Mouse (Mus musculus) CH12.LX (cell line): ENCODE data around the gene Ang4. TPM values are rescaled to one million over a fixed set of nuclear protein-coding genes. Genes with fewer than 3 reads are reported as not detected.

ENCODE experiments used
- DNase-seq: peaks from one replicate; pipeline ENCODE4 v3.0.0-alpha.2; 2013; ENCODE audit errors: extremely low read depth
- H3K27ac ChIP-seq: 2 replicates; pipeline ENCODE4 v1.5.1; 2012; ENCODE audit warnings: low read depth, mild to moderate bottlenecking, control low read depth, moderate library complexity; ENCODE audit not compliant: insufficient read depth
- H3K27me3 ChIP-seq: replicated peaks from 2 replicates; pipeline ENCODE3; 2012; ENCODE audit warnings: inconsistent platforms
- H3K36me3 ChIP-seq, 2 experiments: replicated peaks in 1 of 2; 2 replicates each; pipeline versions ENCODE3 to v1.6.1; 2012; ENCODE audit warnings: inconsistent platforms in 1 of 2, low read length in 1 of 2, mild to moderate bottlenecking in 1 of 2, mixed read lengths in 1 of 2, moderate library complexity in 1 of 2; ENCODE audit not compliant: control insufficient read depth in 1 of 2, insufficient read depth in 1 of 2
- H3K4me1 ChIP-seq, 2 experiments: 2 replicates each; pipeline ENCODE4 v1.6.1; 2012; ENCODE audit warnings: inconsistent platforms in 1 of 2, moderate library complexity in 1 of 2; ENCODE audit not compliant: insufficient read depth in 2 of 2, control insufficient read depth in 1 of 2
- H3K4me2 ChIP-seq: 2 replicates; pipeline ENCODE4 v1.6.1; 2012; ENCODE audit warnings: low read depth, mild to moderate bottlenecking, control low read depth; ENCODE audit not compliant: poor library complexity, insufficient read depth, severe bottlenecking
- H3K4me3 ChIP-seq, 3 experiments: fragments of 150-350 bp in 1 of 3; sonication (generic) in 1 of 3; replicated peaks in 1 of 3; 2 replicates each; pipeline versions ENCODE3 to v1.5.1; 2011 to 2012; ENCODE audit warnings: low read depth in 2 of 3, low read length in 2 of 3, mild to moderate bottlenecking in 2 of 3, moderate library complexity in 2 of 3, control low read depth in 1 of 3, improper control_type of control experiment in 1 of 3, inconsistent platforms in 1 of 3, mixed read lengths in 1 of 3; ENCODE audit not compliant: poor library complexity in 1 of 3
- H3K79me2 ChIP-seq: replicated peaks from 2 replicates; pipeline ENCODE4 v1.6.1; 2012; ENCODE audit warnings: mild to moderate bottlenecking, moderate library complexity; ENCODE audit not compliant: control insufficient read depth, poor library complexity, insufficient read depth, severe bottlenecking; ENCODE audit errors: extremely low read depth
- H3K9ac ChIP-seq: 2 replicates; pipeline ENCODE4 v1.6.1; 2012; ENCODE audit warnings: low read depth, mild to moderate bottlenecking, control low read depth, moderate library complexity; ENCODE audit not compliant: insufficient read depth
- H3K9me3 ChIP-seq: replicated peaks from 2 replicates; pipeline ENCODE3; 2012; ENCODE audit warnings: low read length, inconsistent platforms, mixed read lengths
- CHD2 ChIP-seq: IDR thresholded peaks from 2 replicates; pipeline ENCODE4 v1.6.1; 2011; ENCODE audit warnings: low read length, improper control_type of control experiment
- ELF1 ChIP-seq: IDR thresholded peaks from 2 replicates; pipeline ENCODE4 v1.6.1; 2014; ENCODE audit warnings: low read depth, mild to moderate bottlenecking, inconsistent platforms, low read length, improper control_type of control experiment
- EP300 ChIP-seq: IDR thresholded peaks from 2 replicates; pipeline ENCODE4 v1.6.1; 2011; ENCODE audit warnings: low read length, improper control_type of control experiment
- ETS1 ChIP-seq: conservative IDR thresholded peaks from 2 replicates; pipeline ENCODE4 v1.6.1; 2012; ENCODE audit warnings: low read depth, mild to moderate bottlenecking, inconsistent platforms, low read length, improper control_type of control experiment, moderate library complexity
- GABPA ChIP-seq: IDR thresholded peaks from 2 replicates; pipeline ENCODE4 v1.6.1; 2012; ENCODE audit warnings: low read depth, low read length, improper control_type of control experiment, inconsistent platforms; ENCODE audit not compliant: insufficient replicate concordance
- IRF4 ChIP-seq: IDR thresholded peaks from 2 replicates; pipeline ENCODE4 v1.6.1; 2014; ENCODE audit warnings: low read depth, mild to moderate bottlenecking, inconsistent platforms, low read length, improper control_type of control experiment
- JUN ChIP-seq: IDR thresholded peaks from 2 replicates; pipeline ENCODE4 v1.6.1; 2011; ENCODE audit warnings: low read depth, mild to moderate bottlenecking, low read length, improper control_type of control experiment, moderate library complexity; ENCODE audit not compliant: insufficient read depth
- JUND ChIP-seq: conservative IDR thresholded peaks from 2 replicates; pipeline ENCODE4 v1.6.1; 2011; ENCODE audit warnings: low read depth, low read length, improper control_type of control experiment
- KAT2A ChIP-seq: IDR thresholded peaks from 2 replicates; pipeline ENCODE4 v1.6.1; 2012; ENCODE audit warnings: low read length, improper control_type of control experiment, inconsistent platforms; ENCODE audit not compliant: insufficient replicate concordance
- MAFK ChIP-seq: IDR thresholded peaks from 2 replicates; pipeline ENCODE4 v1.6.1; 2011; ENCODE audit warnings: low read length, improper control_type of control experiment; ENCODE audit not compliant: insufficient replicate concordance
- MXI1 ChIP-seq: IDR thresholded peaks from 2 replicates; pipeline ENCODE4 v1.6.1; 2011; ENCODE audit warnings: mild to moderate bottlenecking, low read depth, low read length, improper control_type of control experiment
- MYC ChIP-seq: IDR thresholded peaks from 2 replicates; pipeline ENCODE4 v1.6.1; 2011; ENCODE audit warnings: low read depth, mild to moderate bottlenecking, improper control_type of control experiment, low read length
- NELFE ChIP-seq: IDR thresholded peaks from 2 replicates; pipeline ENCODE4 v1.6.1; 2011; ENCODE audit warnings: low read depth, low read length, improper control_type of control experiment
- PAX5 ChIP-seq: IDR thresholded peaks from 2 replicates; pipeline ENCODE4 v1.6.1; 2012; ENCODE audit warnings: low read length, inconsistent platforms, mixed read lengths
- POLR2A ChIP-seq: IDR thresholded peaks from 2 replicates; pipeline ENCODE4 v1.6.1; 2011; ENCODE audit warnings: low read depth, mild to moderate bottlenecking, improper control_type of control experiment, low read length
- RAD21 ChIP-seq: IDR thresholded peaks from 2 replicates; pipeline ENCODE4 v1.6.1; 2011; ENCODE audit warnings: low read depth, mild to moderate bottlenecking, low read length, improper control_type of control experiment, moderate library complexity
- RCOR1 ChIP-seq: conservative IDR thresholded peaks from 2 replicates; pipeline ENCODE4 v1.6.1; 2012; ENCODE audit warnings: low read depth, mild to moderate bottlenecking, inconsistent platforms, low read length, improper control_type of control experiment
- SIN3A ChIP-seq: IDR thresholded peaks from 2 replicates; pipeline ENCODE4 v1.6.1; 2012; ENCODE audit warnings: low read length, improper control_type of control experiment, inconsistent platforms
- TBP ChIP-seq: conservative IDR thresholded peaks from 2 replicates; pipeline ENCODE4 v1.6.1; 2011; ENCODE audit warnings: low read depth, low read length, improper control_type of control experiment
- UBTF ChIP-seq: IDR thresholded peaks from 2 replicates; pipeline ENCODE4 v1.6.1; 2012; ENCODE audit warnings: low read depth, mild to moderate bottlenecking, inconsistent platforms, low read length, improper control_type of control experiment, moderate library complexity
- USF1 ChIP-seq: IDR thresholded peaks from 2 replicates; pipeline ENCODE4 v1.6.1; 2014; ENCODE audit warnings: low read depth, mild to moderate bottlenecking, inconsistent platforms, low read length, improper control_type of control experiment
- ZC3H11A ChIP-seq: IDR thresholded peaks from 2 replicates; pipeline ENCODE4 v1.6.1; 2012; ENCODE audit warnings: low read depth, mild to moderate bottlenecking, inconsistent platforms, low read length, improper control_type of control experiment
- ZMIZ1 ChIP-seq: IDR thresholded peaks from 2 replicates; pipeline ENCODE4 v1.6.1; 2012; ENCODE audit warnings: low read depth, mild to moderate bottlenecking, inconsistent platforms, low read length, improper control_type of control experiment
- dilution Hi-C: fragments of 300-500 bp; cut with MboI; formaldehyde crosslinking; loops from 2 replicates; pipeline ENCODE4 v1.14.3; 2020; ENCODE audit warnings: low sequenced_read_pairs; ENCODE audit not compliant: extremely low pct_unique_long_range_greater_than_20kb, extremely low pct_ligation_motif_present
- in situ Hi-C: fragments of 300-500 bp; cut with MboI; formaldehyde crosslinking; loops from 3 replicates; pipeline ENCODE4 v1.14.3; 2019; ENCODE audit warnings: low sequenced_read_pairs, low pct_ligation_motif_present, low pct_unique_long_range_greater_than_20kb, mixed read lengths
- polyA plus RNA-seq: library from polyadenylated mRNA; unstranded; fragments of >175 nt; gene quantifications from 2 replicates; pipeline ENCODE4 v1.2.1, GENCODE M21; 2012; ENCODE audit warnings: low read depth; ENCODE audit not compliant: insufficient read length
- total RNA-seq, 2 experiments: library from RNA; depleted of rRNA; stranded (reverse); fragments of 300-350 nt in 1 of 2; fragments of >200 nt in 1 of 2; gene quantifications; 2 replicates each; pipeline ENCODE4 v1.2.3; 2012 to 2014

Gene Ang4
- not detected in 2 replicates for total RNA-seq (2012; rRNA removed)
- total RNA-seq (2014; rRNA removed), result not detected in 2 replicates
- not detected in 2 replicates for polyA plus RNA-seq

DNA sequence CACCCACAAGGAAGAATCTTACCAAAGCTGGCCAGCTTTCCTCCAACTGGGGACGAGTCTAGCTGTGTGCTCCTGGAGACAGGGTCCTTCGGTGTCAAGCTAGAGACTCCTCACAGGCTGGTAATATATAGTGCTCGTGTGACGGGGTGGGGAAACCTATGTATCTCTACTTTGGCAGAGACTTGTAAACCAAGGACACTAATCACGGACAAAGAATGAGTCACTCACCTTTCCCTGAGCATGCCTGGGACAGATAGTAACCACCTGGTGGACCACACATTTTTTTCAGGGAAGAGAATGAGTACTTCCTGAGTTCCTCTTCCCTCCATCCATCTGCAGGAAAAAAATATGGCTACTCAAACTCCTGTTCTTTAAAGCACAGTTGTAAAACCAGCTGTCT, at the start of gene Ang4:
TSS of gene Ang4 (minus strand) at position 101 of the 400 bp plus-strand sequence.
- Histone ChIP-seq H3K9ac (no peak within 1 kb of the TSS), H3K9me3 (no peaks in the 10 kb centered on the region), H3K27ac (no peak within 1 kb of the TSS), H3K4me3 (no peak within 1 kb of the TSS), H3K79me2 (no peaks in the 10 kb centered on the region), H3K4me2 (no peak within 1 kb of the TSS), H3K4me1 (no peaks in the 10 kb centered on the region), H3K27me3 (no peaks in the 10 kb centered on the region), H3K36me3 (no peaks in the 10 kb centered on the region)
- TF ChIP-seq KAT2A (no peak), ELF1 (no peak), PAX5 (no peak), RCOR1 (no peak), GABPA (no peak), TBP (no peak), MYC (no peak), IRF4 (no peak)
- in situ Hi-C loops (loop anchor here (25.0 kb wide), 1 partner anchor 89 kb away; the partner anchor contains the start of gene Ear6), dilution Hi-C loops (no loop called here)
- DNase-seq, result no peak

DNA sequence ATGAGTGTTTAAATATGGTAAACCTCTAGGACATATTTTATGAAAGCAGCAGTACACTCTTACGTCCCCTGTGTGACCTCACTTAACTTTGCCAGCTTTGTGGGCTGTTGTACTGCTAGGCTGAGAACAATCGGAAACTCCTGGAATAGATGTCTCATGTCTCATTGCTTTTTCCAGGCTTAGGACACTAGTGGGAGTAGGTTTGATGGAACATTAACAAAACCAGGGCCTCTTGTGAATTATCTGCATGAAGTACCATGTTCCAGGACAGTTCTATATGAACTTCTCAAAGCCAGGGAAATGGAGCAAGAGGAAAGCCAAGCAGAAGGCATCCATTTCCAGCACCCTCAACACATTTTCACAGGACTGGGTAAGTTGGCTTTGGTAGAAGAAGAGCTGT, 26.4 kb upstream of the Ang4 start, which contains the start of gene AY358078:
TSS of gene AY358078 (plus strand) at position 301 of the 400 bp plus-strand sequence.
- dilution Hi-C loops (no loop called here), in situ Hi-C loops (no loop called here)
- no peak within 1 kb of the TSS for H3K9ac ChIP-seq
- H3K4me1 ChIP-seq, result no peaks in the 10 kb centered on the region
- no peak within 1 kb of the TSS for H3K4me3 ChIP-seq
- H3K36me3 ChIP-seq, result no peaks in the 10 kb centered on the region
- H3K79me2 ChIP-seq, result no peaks in the 10 kb centered on the region
- no peaks in the 10 kb centered on the region for H3K27me3 ChIP-seq
- no peak within 1 kb of the TSS for H3K4me2 ChIP-seq
- DNase-seq, result no peak
- no peaks in the 10 kb centered on the region for H3K9me3 ChIP-seq
- H3K27ac ChIP-seq, result no peak within 1 kb of the TSS
- TF ChIP-seq RAD21 (no peak), USF1 (no peak), EP300 (no peak), GABPA (no peak), ZC3H11A (no peak), SIN3A (no peak), IRF4 (no peak), POLR2A (no peak), ETS1 (no peak), ZMIZ1 (no peak), JUN (no peak), MXI1 (no peak), CHD2 (no peak), JUND (no peak), TBP (no peak), MAFK (no peak), MYC (no peak), KAT2A (no peak), NELFE (no peak), UBTF (no peak)
